In genomic region chr1:53941528-53941927, GRCm38 (mm10) we compare ENCODE assay signal across 20 mouse cellular contexts.
"Had no signal": no experiment of that assay in that cellular context is flagged by ENCODE, and none has a peak within 500 bp of the region (broad histone marks: within the 10 kb centered on the region; RNA-seq: fewer than 3 reads in every experiment).

No protein-coding gene starts in this region.

- DNase-seq: lung, adult 18-20 months; lung, embryonic 14.5 days; lung, postnatal 10 days; lung, postnatal 4 days; retina, postnatal 1 day; right cerebral cortex, adult 18-20 months; right cerebral cortex, postnatal 25 days; right cerebral cortex, postnatal 4 days; spleen, adult 18-20 months; thymus, adult 2 months; thymus, postnatal 25 days; thymus, postnatal 4 days had no signal

- H3K9me3 ChIP-seq: megakaryocyte, embryonic 14.5 days; midbrain, embryonic 10.5 days; midbrain, embryonic 13.5 days; midbrain, embryonic 15.5 days; neural tube, embryonic 13.5 days; neural tube, embryonic 15.5 days had no signal

- H3K27ac ChIP-seq: liver, embryonic 14.5 days; midbrain, embryonic 10.5 days; midbrain, embryonic 13.5 days; midbrain, embryonic 15.5 days; neural tube, embryonic 13.5 days; neural tube, embryonic 15.5 days had no signal

- H3K4me3 ChIP-seq: megakaryocyte, embryonic 14.5 days; midbrain, embryonic 10.5 days; midbrain, embryonic 13.5 days; midbrain, embryonic 15.5 days; myocyte; neural tube, embryonic 13.5 days; neural tube, embryonic 15.5 days had no signal

- H3K4me1 ChIP-seq: neural tube, embryonic 15.5 days had no signal

- H3K36me3 ChIP-seq: midbrain, embryonic 10.5 days; midbrain, embryonic 13.5 days; midbrain, embryonic 15.5 days; neural tube, embryonic 13.5 days; neural tube, embryonic 15.5 days had no signal

- ATAC-seq: midbrain, embryonic 13.5 days had no signal

- H3K27me3 ChIP-seq: megakaryocyte, embryonic 14.5 days; midbrain, embryonic 13.5 days; midbrain, embryonic 15.5 days; neural tube, embryonic 13.5 days; neural tube, embryonic 15.5 days had no signal

- H3K4me2 ChIP-seq: lung, embryonic 14.5 days; midbrain, embryonic 13.5 days; midbrain, embryonic 15.5 days; neural tube, embryonic 13.5 days; neural tube, embryonic 15.5 days had no signal

- H3K9ac ChIP-seq: liver, embryonic 14.5 days; lung, embryonic 14.5 days; midbrain, embryonic 13.5 days; midbrain, embryonic 15.5 days; neural tube, embryonic 13.5 days; neural tube, embryonic 15.5 days had no signal
